Mouse (Mus musculus) gastrocnemius, adult 2 months (tissue): ENCODE results near the gene Cdc42ep4. TPM values are rescaled to one million over a fixed set of nuclear protein-coding genes. Genes with fewer than 3 reads are reported as not detected.
A peak's percentile ranks its signal among the peaks of the same experiment; 100 is the strongest.

Experiments
- DNase-seq: peaks from one replicate; pipeline ENCODE4 v3.0.0; 2022
- H3K27ac ChIP-seq: fragments of 200-600 bp; 2 replicates; pipeline ENCODE4 v1.8.1; 2022; ENCODE audit warnings: mild to moderate bottlenecking
- H3K4me3 ChIP-seq: fragments of 200-600 bp; 2 replicates; pipeline ENCODE4 v1.8.1; 2022; ENCODE audit warnings: mild to moderate bottlenecking, moderate library complexity
- CTCF ChIP-seq: fragments of 200-600 bp; IDR thresholded peaks from 2 replicates; pipeline ENCODE4 v1.8.1; 2022; ENCODE audit warnings: antibody characterized with exemption, mild to moderate bottlenecking, moderate library complexity
- intact Hi-C: fragments of 180-260 bp; cut with DNase I; formaldehyde crosslinking; loops from one replicate; pipeline ENCODE4 v1.15.1; 2025
- total RNA-seq, 2 experiments: library from RNA; stranded (reverse); gene quantifications; 2 replicates each; pipeline ENCODE4 v1.2.3; 2021

Cdc42ep4 gene
- total RNA-seq, 2 experiments from 2014 or later, result 5.2 to 9.1 TPM

GRCm38 (mm10) chr11:113699643-113700042, 52.0 kb downstream of the Cdc42ep4 start:
- DNase-seq, result no peak
- TF ChIP-seq CTCF, result no peak
- intact Hi-C loops, result loop anchor here (5.0 kb wide), 2 partner anchors 52 to 53 kb away; partner anchors contain the start of genes Cdc42ep4 and Cog1

GRCm38 (mm10) chr11:113698013-113698545, 53.6 kb downstream of the Cdc42ep4 start:
- peak overlapping the region; percentile 39 for H3K27ac ChIP-seq
- no peak for TF ChIP-seq CTCF
- intact Hi-C loops, result no loop called here
- peak; percentile 29 for DNase-seq
- H3K4me3 ChIP-seq, result no peak overlapping the region

More at GRCm38 (mm10) chr11:113699643-113700042, 52.0 kb downstream of the Cdc42ep4 start:
- no peak overlapping the region for H3K4me3 ChIP-seq
- H3K27ac ChIP-seq, result no peak overlapping the region

GRCm38 (mm10) chr11:113697571-113697970, 54.1 kb downstream of the Cdc42ep4 start:
- Histone ChIP-seq H3K4me3 (no peak overlapping the region), H3K27ac (peak overlapping the region; percentile 39)
- intact Hi-C loops, result no loop called here
- TF ChIP-seq CTCF, result no peak
- no peak for DNase-seq

- H3K27ac ChIP-seq, result no peak overlapping the region
- no peak for TF ChIP-seq CTCF
- no peak overlapping the region for H3K4me3 ChIP-seq
- DNase-seq, result no peak
- intact Hi-C loops, result no loop called here
Observed at GRCm38 (mm10) chr11:113691851-113692250, 59.8 kb downstream of the Cdc42ep4 start.

GRCm38 (mm10) chr11:113691318-113691717, 60.4 kb downstream of the Cdc42ep4 start:
- no peak for TF ChIP-seq CTCF
- H3K4me3 ChIP-seq, result no peak overlapping the region
- no peak overlapping the region for H3K27ac ChIP-seq
- DNase-seq, result no peak
- intact Hi-C loops, result no loop called here

GRCm38 (mm10) chr11:113690506-113690905, 61.2 kb downstream of the Cdc42ep4 start:
- no peak for TF ChIP-seq CTCF
- DNase-seq, result no peak
- no peak overlapping the region for H3K27ac ChIP-seq
- intact Hi-C loops, result no loop called here
- no peak overlapping the region for H3K4me3 ChIP-seq

- Histone ChIP-seq H3K27ac (no peak overlapping the region), H3K4me3 (no peak overlapping the region)
- intact Hi-C loops, result no loop called here
- DNase-seq, result no peak
- TF ChIP-seq CTCF, result no peak
Observed at GRCm38 (mm10) chr11:113687031-113687430, 64.7 kb downstream of the Cdc42ep4 start.

GRCm38 (mm10) chr11:113684707-113685426, 66.8 kb downstream of the Cdc42ep4 start:
- peak overlapping the region; percentile 92 for H3K27ac ChIP-seq
- intact Hi-C loops, result loop anchor here (5.0 kb wide), 1 partner anchor 38 kb away; the partner anchor contains the start of gene Cog1
- DNase-seq, result peak; percentile 10

GRCm38 (mm10) chr11:113683957-113684706, 67.5 kb downstream of the Cdc42ep4 start, which contains the start of the genes Fam104a and D11Wsu47e:
Gene Fam104a (minus strand): TSS chr11:113684155.
Gene D11Wsu47e (plus strand): TSS chr11:113684412.
- DNase-seq, result peak; percentile 97
- Histone ChIP-seq H3K27ac (peak within 1 kb of the TSS; percentile 92), H3K4me3 (peak within 1 kb of the TSS; percentile 89)
- TF ChIP-seq CTCF, result no peak
- intact Hi-C loops, result loop anchor here (5.0 kb wide), 1 partner anchor 37 kb away; the partner anchor contains the start of gene Cog1

More at GRCm38 (mm10) chr11:113684707-113685426, 66.8 kb downstream of the Cdc42ep4 start:
- no peak for TF ChIP-seq CTCF
- H3K4me3 ChIP-seq, result peak overlapping the region; percentile 89

- H3K4me3 ChIP-seq, result peak overlapping the region; percentile 89
- intact Hi-C loops, result loop anchor here (5.0 kb wide), 1 partner anchor 36 kb away; the partner anchor contains the start of gene Cog1
- no peak for DNase-seq
- TF ChIP-seq CTCF, result no peak
- H3K27ac ChIP-seq, result peak overlapping the region; percentile 92
Observed at GRCm38 (mm10) chr11:113683627-113683956, 68.1 kb downstream of the Cdc42ep4 start.

GRCm38 (mm10) chr11:113682897-113683626, 68.6 kb downstream of the Cdc42ep4 start:
- intact Hi-C loops, result loop anchor here (5.0 kb wide), 1 partner anchor 36 kb away; the partner anchor contains the start of gene Cog1
- no peak for TF ChIP-seq CTCF
- peak overlapping the region; percentile 92 for H3K27ac ChIP-seq
- H3K4me3 ChIP-seq, result peak overlapping the region; percentile 89
- peak; percentile 59 for DNase-seq

GRCm38 (mm10) chr11:113681979-113682378, 69.7 kb downstream of the Cdc42ep4 start:
- intact Hi-C loops, result loop anchor here (5.0 kb wide), 1 partner anchor 35 kb away; the partner anchor contains the start of gene Cog1
- H3K4me3 ChIP-seq, result peak overlapping the region; percentile 89; the same call in 1 of the 2 replicates
- no peak for TF ChIP-seq CTCF
- peak; percentile 7 for DNase-seq
- H3K27ac ChIP-seq, result peak overlapping the region; percentile 92
